Mouse (Mus musculus) retina, adult 2 months (tissue): ENCODE data around the gene Celf2.
"Not testable (repeated sequence)": the region's sequence is repeated elsewhere in the genome, so short reads cannot be mapped to it uniquely, and the experiment has no call there.

Experiments
- DNase-seq: peaks from one replicate; pipeline ENCODE4 v3.0.0-alpha.2; 2012; ENCODE audit warnings: low read depth, low spot score

Celf2 gene

DNA sequence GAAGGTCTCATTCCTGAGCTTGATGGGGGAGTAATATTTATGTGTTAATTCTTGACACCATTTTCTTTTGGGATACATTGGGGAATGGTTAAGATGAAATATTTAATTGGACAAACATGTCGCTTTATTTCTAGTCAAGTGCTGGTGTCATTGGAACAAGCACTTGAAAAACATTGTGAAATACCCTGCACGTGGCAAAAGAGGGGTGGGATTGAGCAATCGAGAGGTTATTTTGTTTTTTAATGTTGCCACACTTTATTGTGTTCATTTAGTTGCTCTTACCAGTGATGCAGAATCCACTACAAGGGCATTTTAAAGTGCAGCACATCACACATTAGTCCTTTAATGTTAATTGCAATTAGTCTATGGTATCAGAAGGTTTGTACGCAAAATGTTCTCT lies 242.2 kb downstream of the Celf2 start:
- no peak for DNase-seq

DNA sequence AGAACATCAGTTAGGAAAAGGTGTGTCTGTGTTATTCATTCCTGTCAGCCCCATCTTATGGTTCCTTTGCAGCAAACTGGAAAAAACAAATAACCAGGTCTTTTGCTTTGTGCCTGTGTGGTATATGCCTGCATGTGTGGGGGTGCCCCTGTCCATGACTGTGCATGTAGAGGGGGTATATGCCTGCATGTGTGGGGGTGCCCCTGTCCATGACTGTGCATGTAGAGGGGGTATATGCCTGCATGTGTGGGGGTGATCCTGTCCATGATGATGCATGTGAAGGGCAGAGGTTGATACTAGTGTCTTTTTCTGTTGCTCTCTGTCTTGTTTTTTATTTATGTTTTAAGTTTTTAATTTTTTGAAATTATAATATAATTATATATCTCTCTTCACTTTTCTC lies 246.7 kb downstream of the Celf2 start:
- DNase-seq: not testable (repeated sequence)

DNA sequence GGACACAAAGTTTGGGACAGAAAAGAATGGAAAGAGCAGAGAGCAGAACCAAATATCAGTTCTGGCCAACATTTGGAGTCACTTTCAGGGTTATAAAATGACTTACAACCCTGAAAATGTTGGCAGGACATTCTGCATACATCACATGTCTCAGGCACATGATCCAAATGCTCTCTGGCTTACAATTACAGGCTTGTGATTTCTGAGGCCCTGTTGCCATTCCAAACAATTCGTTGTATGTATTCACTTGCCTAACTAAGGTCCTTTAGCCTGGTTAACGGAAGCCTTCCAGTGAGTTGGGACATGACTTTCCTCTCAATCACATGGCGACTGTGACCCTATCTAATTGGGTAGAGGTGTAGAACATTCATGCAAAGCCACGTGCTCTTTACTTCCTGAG lies 249.2 kb downstream of the Celf2 start:
- no peak for DNase-seq

DNA sequence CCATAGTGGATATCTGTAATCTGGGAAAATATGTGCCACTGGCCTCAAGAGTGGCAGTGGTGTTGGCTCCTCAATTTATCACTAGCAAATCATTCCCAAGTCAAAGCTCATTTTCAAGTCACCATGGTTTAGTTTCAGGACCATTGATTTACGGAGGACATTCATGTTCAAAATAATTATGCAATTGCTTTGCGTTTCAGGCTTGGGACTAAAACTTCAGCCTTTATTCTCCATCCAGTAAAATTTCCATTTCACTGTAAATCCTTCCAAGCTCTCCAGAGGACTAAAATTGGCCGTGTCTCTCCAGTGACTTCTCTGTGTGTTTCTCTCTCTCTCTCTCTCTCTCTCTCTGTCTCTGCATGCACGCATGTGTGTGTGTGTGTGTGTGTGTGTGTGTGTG lies 249.7 kb downstream of the Celf2 start:
- no peak for DNase-seq

DNA sequence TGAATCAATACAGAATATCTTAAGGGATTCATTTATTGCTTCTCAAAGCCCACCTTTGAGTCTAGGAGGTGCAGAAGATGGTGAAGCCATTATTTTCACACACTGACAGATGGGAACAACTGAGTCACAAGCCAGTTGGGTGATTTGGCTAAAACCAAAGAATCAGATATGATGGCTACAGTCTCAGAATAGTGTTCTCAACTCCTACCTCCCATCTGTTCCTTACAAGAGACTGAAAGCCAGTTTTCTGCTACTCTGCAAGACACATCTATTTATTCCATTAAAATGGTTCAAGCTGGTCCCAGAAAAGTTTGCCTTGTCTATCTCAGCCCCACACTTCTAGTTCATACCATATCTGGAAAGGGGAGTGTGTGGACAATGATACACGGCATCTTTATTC lies 253.3 kb downstream of the Celf2 start:
- no peak for DNase-seq

DNA sequence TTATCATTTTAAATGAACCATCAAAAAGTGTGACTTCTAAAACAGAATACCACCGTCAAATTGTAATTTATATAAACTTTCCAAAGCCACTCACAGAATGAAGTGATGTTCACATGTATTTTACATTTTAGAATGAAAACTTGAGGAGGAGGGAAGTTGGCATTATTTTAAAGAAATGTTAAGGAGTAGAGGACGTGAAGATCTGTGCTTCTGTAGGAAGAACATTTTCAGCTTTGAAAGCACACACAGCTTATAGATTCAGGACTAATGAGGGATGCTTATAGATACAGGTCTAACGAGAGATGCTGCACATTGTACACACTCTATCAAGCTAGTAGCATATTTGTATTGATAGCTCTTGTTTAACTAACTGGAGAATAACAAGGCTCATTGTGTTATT lies 254.0 kb downstream of the Celf2 start:
- no peak for DNase-seq

DNA sequence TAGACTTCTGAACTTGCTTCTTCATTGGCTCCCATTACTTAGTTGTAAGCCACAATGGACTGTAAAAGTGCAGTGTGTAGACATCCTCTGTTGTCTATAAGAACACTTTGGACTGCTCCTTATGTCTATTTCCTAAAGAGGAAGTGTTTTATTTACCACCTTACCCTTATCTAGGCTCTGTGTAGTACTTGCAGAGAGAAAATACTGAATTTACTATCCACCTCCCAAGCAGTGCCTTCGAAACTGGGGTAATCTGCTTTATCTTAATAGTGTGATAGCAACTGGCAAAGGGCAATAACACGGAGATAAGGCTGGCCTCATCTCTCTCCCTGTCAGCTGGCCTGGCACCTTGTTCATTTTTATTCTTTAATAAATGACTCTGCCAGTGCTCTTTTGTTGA lies 259.0 kb downstream of the Celf2 start:
- DNase-seq: no peak

DNA sequence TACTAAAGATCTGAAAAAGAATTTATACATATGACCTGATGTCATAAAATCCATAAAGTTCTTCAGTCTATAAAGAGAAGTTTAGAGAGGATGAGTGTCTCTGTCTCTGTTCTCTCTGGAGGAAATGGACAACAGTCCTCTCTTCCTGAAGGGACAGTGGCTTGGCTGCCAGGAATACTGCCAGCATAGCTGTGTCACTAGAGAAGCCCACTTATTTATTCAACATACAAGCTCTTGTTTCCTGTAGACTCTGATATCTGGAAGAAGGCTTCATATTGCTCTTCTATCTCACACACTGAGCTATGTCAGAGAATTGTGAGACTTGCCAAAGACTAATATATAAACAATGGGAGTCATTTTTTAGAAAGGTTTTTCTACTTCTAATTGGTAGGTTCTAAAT lies 260.4 kb downstream of the Celf2 start:
- no peak for DNase-seq

DNA sequence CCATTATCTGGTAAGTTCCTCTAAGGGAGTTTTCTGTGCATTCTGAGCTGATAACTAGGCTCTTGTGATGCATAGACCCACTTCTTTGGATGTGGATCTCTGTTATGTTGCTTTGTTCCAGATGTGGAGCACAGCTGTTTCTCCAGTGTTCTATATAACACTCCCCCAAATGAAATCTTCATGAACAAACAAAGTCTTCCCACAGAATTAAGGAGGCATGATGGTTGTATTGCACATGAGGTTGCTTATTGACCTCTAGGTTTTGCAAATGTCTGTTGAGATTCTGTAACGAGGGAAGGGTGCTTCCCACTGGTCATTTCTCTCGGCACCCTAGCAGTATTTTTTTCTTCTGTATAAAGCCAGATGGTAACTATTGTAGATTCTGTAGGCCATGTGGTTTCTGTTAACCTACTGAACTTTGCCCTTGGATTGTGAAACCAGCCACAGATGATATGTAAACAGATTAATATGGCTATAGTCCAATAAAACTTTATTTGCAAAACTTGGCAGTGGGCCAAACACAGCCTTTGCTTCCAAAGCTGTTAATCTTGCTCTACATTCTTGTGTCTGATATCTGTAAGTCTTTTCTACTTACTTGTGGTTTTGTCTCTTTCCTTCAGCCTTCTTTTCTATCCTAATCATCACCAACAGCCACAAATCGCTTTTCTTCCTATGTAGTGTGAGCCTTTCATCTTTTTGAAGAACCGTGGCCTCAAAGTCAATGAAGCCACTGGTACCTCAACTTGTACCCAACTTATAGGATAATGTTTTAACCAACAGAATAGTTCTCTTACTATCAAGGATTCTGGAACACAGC lies 263.2 kb downstream of the Celf2 start:
- no peak for DNase-seq

DNA sequence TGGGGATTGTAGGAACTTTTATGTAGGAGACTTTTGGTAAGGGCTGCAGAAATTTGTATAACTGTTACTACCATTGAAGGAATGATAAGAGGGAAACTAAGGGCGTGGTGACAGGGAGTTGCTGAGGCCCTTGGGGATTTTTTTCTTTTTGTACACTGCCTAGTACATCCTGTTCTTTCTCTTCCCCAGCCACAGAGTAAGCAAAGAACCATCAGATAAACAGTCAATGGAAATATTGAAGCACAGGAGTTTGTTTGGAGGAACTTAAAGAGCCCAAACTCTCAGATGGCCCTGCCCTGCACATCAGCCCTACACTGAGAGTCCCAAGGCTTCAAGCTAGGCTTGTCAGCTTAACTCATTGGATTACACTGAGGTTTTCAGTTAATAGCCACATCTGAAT lies 267.2 kb downstream of the Celf2 start:
- no peak for DNase-seq

DNA sequence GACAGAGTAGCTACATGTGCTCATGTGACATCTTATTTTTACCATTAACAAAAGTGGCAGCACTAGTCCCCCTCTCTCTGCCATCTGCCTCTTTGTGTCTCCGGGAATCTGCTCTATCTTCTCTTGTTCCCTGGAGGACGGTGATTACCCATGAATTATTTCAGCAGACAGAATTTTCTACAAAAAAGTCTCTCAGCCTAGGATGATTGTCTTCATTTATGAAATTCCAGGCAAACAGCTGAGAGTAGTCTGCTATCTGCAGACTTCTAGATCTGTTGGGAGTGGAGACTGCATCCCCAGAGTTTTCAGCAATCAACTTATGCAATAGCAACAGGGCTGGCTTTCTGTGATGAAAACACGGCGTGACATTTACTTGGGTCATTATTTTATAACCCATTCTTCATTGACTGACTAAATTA lies 267.8 kb downstream of the Celf2 start:
- peak; percentile 3 for DNase-seq

DNA sequence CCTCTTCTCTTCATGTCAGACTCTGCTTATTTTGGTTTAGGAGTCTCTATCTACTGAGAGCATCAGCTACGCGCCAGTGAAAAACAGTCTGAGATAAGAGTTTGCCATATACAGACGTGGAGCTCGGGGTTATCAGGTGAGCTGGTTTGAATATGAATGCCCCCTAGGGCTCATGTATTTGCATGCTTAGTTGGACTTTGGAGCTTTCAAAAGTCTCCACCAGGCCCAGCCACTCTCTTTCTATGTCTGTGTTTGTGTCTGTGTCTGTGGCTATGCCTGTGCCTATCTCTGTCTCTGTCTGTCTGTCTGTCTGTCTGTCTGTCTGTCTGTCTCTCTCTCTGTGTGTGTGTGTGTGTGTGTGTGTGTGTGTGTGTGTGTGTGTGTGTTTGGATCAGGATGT lies 272.1 kb downstream of the Celf2 start:
- DNase-seq: no peak

DNA sequence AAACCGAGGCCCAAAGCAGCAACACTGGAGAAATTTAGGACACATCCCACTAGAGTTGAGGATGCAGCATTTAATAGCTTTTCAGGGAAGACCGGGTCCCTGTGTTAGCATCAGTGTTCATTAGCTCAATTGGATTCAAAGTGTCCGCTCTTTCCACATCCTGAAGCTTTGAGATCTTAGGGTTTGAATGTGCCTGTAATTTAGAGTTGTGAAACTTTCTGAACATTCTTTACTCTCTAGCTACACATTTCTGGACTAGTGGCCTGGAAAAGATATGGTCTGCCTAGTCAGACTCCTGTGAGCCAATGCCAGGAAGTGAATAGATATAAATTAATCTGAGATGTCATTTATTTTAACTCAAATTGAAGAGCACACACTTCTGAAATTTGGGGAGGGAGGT lies 272.9 kb downstream of the Celf2 start:
- DNase-seq: no peak

DNA sequence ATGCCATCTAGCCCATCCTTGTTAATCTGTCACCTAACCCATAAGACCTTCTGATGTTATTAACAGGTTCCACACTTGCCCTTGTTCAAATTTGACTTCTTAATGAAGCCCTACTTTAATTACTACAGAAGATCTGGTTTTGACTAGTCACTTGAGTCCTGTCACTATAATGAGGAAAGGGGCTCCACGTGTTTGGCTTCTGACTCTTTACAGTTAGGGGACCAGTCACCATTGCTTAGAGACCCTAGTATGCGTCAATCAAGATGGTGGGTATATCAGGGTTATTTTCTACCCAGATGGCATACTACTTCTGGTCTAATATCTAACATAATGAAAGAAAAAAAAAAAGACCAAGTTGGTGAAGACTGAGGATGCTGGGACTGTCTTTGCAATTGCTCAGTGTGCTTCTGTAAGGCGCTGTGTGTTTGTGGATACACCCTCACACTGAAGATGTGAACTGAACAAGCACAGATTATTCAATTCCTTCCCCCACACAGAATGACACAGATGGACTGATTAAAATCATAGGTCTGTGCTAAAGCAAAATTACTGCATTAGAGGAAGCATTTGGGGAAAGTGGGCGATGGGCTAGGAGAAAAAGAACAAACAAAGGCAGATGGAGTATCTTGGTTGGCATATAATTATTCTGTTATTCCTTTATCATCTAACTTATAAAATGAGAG lies 274.2 kb downstream of the Celf2 start:
- no peak for DNase-seq

DNA sequence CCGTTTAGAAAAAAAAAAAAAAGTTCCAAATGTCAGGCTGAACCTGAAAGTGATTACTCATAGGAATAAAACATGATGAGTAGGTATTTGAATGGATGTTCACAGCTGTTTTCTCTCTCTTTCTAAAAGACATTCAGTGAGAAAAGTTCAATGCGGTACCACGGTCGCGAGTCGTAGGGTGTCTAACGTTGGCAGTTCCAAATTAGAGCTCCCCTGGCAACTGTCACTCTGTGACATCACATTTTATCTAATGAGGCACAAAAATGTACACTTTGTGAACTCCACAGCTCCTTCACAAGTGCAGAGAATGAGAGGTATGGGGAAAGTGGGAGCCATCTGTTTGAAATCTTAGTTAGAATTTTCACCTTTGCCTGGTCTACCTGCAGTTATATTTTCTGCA lies 274.8 kb downstream of the Celf2 start:
- no peak for DNase-seq

DNA sequence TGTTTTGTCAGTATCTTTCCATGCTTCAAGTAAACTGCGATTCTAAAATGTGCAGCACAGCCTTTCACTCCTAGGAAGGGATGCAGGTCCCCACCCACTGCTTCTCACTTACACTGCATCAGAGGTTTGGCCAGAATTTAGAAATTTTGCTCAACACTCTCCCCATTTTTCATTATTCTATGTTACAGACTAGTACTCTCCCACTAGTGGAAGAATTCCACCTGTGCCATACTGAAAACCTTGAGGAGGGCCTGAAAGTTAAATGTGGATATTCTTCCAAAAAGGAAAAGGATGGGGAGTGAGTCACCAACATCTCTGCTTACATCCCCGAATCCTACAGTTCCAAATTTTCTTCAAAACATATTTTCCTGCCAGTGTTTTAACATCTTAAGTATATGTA lies 276.0 kb downstream of the Celf2 start:
- DNase-seq: no peak

DNA sequence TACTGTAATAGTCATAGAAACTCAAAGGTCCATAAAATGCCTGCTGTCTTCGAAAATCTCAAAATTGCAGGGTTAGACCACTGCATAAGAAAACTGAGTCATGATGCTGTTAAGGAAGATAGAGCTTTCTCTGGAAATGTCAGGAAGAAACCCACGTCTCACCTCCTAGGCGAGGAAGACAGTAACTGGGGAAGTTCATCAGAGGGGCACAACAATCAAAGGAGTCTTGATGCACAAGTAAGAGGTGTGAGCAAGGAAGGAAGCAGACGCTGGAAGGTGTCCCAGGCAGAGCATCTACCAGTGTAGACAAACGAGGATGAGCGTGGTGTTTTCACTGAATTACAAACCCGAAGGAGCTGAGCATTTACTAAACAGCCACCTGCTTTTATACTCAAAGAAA lies 282.6 kb downstream of the Celf2 start:
- no peak for DNase-seq

DNA sequence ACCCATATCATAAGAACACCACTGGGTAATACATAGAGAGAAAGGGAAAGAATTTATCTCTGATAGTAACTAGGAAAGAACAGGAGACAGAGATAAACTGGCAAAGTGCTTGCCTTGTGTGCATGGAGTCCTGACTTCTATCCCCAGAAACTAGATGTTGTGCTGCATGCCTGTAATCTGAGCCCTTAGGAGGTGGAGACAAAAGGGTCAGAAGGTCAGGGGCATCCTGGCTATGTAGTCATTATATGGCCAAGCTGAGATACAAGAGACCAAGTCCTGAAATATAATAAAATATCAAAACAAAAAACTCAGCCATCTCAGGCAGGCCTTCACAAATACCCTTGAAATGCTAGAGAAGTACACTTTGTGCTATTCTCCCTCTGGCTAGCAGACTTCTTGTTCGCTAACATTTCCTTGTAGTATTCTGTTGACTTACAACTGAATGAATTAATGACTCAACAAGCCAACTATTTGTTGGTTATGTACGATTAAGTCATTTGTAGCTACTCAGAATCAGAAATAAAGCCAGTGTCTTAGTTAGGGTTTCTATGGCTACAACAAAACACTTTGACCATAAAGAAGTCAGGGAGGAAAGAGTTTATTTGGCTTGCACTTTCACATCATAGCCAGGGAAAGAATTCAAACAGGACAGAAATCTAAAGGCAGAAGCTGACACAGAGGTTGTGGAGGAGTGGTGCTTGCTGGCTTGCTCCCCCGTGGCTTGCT lies 284.9 kb downstream of the Celf2 start:
- no peak for DNase-seq

DNA sequence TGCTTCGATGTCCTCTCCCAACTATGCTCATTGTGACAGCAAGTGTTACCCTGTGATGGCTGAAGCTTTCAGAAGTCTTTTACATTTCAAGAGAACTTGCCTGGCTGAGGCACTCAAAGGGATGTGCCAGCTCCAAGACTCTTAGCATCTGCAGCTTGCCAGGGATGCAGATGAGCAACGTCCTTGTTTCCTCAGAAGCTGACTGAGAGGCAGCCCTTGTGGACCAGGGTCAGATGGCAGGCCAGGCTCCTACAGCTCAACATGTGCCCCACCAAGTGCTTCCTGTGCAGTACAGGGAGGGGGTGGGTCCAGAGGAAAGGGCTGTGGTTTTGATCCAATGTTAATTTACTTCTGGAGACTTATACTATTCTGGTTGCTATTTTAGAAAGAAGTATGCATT lies 285.8 kb downstream of the Celf2 start:
- DNase-seq: no peak

DNA sequence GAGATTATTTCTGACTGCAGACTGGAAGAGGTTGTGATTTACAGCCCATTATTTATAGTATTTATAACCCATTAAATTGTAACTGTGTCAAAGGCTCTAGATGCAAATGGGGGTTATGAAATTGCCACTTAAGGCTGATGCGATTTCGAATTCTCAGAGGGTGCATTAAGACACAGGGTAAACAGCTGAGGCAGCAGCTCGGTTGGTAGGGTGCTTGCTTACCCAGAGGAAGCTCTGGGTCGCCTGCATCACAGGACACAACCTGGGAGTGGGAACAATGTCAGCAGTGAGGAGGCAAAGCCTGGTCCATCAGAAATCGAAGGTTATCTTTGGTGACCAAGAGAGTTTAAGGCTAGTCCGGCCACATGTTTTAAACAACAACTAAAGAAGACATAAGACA lies 286.5 kb downstream of the Celf2 start:
- DNase-seq: no peak

DNA sequence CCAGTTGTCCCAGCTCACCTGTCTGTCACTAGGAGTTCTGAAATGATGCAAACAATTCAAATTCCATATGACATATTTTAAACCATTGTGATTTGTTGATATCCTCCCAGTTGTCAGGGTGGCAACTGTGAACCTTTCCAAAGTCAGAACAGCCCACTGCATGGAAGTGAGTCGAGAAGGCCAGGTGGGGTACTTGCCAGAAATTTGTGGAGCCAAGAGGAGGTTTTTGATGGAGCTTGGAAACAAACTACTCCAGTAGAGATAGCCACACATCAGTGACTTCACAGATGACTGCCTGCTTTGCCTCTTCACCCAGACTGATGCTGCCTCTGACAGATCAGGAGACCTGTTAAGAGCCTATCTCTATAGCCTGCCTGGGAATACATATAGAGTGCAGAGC lies 287.5 kb downstream of the Celf2 start:
- no peak for DNase-seq

DNA sequence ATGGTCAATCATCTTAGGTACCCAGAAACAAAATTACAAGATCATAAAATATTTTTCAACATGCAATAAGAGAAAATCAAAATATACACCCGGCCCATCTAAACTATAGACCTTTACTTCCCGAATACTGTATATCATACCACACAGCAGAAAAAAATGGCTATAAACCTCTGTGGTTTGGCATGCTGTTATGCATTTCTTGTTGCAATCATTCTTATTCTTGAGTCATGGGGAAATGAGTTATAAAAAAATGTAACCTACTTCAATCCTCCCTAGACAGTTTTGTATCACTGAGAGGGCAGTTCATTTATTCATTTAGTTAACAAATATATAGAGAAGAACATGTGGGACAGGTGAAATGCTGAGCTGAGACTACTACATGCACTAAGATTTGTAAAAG lies 291.3 kb downstream of the Celf2 start:
- no peak for DNase-seq
